Mouse (Mus musculus): ENCODE measurements at regions not wholly inside any gene's neighbourhood (a gene's known extent, or its start where the extent isn't known, plus 50 kb on each side); places are given as distances from the start of the nearest gene placed in this dataset.

GRCm38 (mm10) chr4:93986189-93986588 lies 570.2 kb upstream of the Gm10306 start:
- TF ChIP-seq CTCF (IDR thresholded peaks at IDR 0.05) = no peak
- Histone ChIP-seq H3K4me3 (ENCODE audit: low read depth, low read length) (no peak overlapping the region), H3K36me3 (ENCODE audit: insufficient read depth, low read length) (no peaks in the 10 kb centered on the region), H3K4me2 (ENCODE audit: low read depth, low read length, poor library complexity, severe bottlenecking) (no peak overlapping the region), H3K27me3 (ENCODE audit: insufficient read depth, low read length) (no peaks in the 10 kb centered on the region), H3K9ac (replicated peaks; ENCODE audit: low read length, poor library complexity, severe bottlenecking) (no peak overlapping the region), H3K9me3 (ENCODE audit: low read length) (no peaks in the 10 kb centered on the region), H3K27ac (ENCODE audit: low read depth, low read length) (no peak overlapping the region), H3K4me1 (ENCODE audit: insufficient read depth, low read length) (no peaks in the 10 kb centered on the region)
- no peak for DNase-seq (ENCODE audit: low spot score)
- no peak for ATAC-seq (ENCODE audit: low FRiP score)
- WGBS = 90% methylated on average over 3 of the region's 3 CpGs

- Histone ChIP-seq H3K36me3 (ENCODE audit: insufficient read depth, low read length) (no peaks in the 10 kb centered on the region), H3K9ac (replicated peaks; ENCODE audit: low read length, poor library complexity, severe bottlenecking) (no peak overlapping the region), H3K9me3 (ENCODE audit: low read length) (no peaks in the 10 kb centered on the region), H3K27ac (ENCODE audit: low read depth, low read length) (no peak overlapping the region), H3K4me2 (ENCODE audit: low read depth, low read length, poor library complexity, severe bottlenecking) (no peak overlapping the region), H3K4me1 (ENCODE audit: insufficient read depth, low read length) (no peaks in the 10 kb centered on the region), H3K27me3 (ENCODE audit: insufficient read depth, low read length) (no peaks in the 10 kb centered on the region), H3K4me3 (ENCODE audit: low read depth, low read length) (no peak overlapping the region)
- DNase-seq (ENCODE audit: low spot score) = no peak
- no peak for TF ChIP-seq CTCF (IDR thresholded peaks at IDR 0.05)
- ATAC-seq (ENCODE audit: low FRiP score) = no peak
- 88% methylated on average over 7 of the region's 7 CpGs for WGBS
These were observed 566.0 kb upstream of the Gm10306 start for GRCm38 (mm10) chr4:93990273-93990869.

- Histone ChIP-seq H3K9ac (replicated peaks; ENCODE audit: low read length, poor library complexity, severe bottlenecking) (no peak overlapping the region), H3K4me2 (ENCODE audit: low read depth, low read length, poor library complexity, severe bottlenecking) (no peak overlapping the region), H3K9me3 (ENCODE audit: low read length) (no peaks in the 10 kb centered on the region), H3K27ac (ENCODE audit: low read depth, low read length) (no peak overlapping the region), H3K4me3 (ENCODE audit: low read depth, low read length) (no peak overlapping the region), H3K36me3 (ENCODE audit: insufficient read depth, low read length) (no peaks in the 10 kb centered on the region), H3K27me3 (ENCODE audit: insufficient read depth, low read length) (no peaks in the 10 kb centered on the region), H3K4me1 (ENCODE audit: insufficient read depth, low read length) (no peaks in the 10 kb centered on the region)
- DNase-seq (ENCODE audit: low spot score) (no peak), ATAC-seq (ENCODE audit: low FRiP score) (no peak)
- TF ChIP-seq CTCF (IDR thresholded peaks at IDR 0.05) = no peak
- 82% methylated on average over 1 of the region's 1 CpGs for WGBS
These were observed 550.5 kb upstream of the Gm10306 start for GRCm38 (mm10) chr4:94005818-94006217.

GRCm38 (mm10) chr4:94007088-94007768 lies 549.1 kb upstream of the Gm10306 start:
- Histone ChIP-seq H3K4me1 (ENCODE audit: insufficient read depth, low read length) (no peaks in the 10 kb centered on the region), H3K4me3 (ENCODE audit: low read depth, low read length) (no peak overlapping the region), H3K4me2 (ENCODE audit: low read depth, low read length, poor library complexity, severe bottlenecking) (no peak overlapping the region), H3K9me3 (ENCODE audit: low read length) (no peaks in the 10 kb centered on the region), H3K36me3 (ENCODE audit: insufficient read depth, low read length) (no peaks in the 10 kb centered on the region), H3K27ac (ENCODE audit: low read depth, low read length) (no peak overlapping the region), H3K9ac (replicated peaks; ENCODE audit: low read length, poor library complexity, severe bottlenecking) (no peak overlapping the region), H3K27me3 (ENCODE audit: insufficient read depth, low read length) (no peaks in the 10 kb centered on the region)
- WGBS = 43% methylated on average over 8 of the region's 8 CpGs
- DNase-seq (ENCODE audit: low spot score) (peak; percentile 89), ATAC-seq (ENCODE audit: low FRiP score) (peak; percentile 82)
- peak; percentile 85 for TF ChIP-seq CTCF (IDR thresholded peaks at IDR 0.05)

GRCm38 (mm10) chr4:94015713-94016112 lies 540.6 kb upstream of the Gm10306 start:
- H3K9me3 ChIP-seq (ENCODE audit: low read length) = no peaks in the 10 kb centered on the region
- no peak overlapping the region for H3K4me3 ChIP-seq (ENCODE audit: low read depth, low read length)
- no peak for ATAC-seq (ENCODE audit: low FRiP score)
- H3K4me1 ChIP-seq (ENCODE audit: insufficient read depth, low read length) = no peaks in the 10 kb centered on the region
- 91% methylated on average over 2 of the region's 2 CpGs for WGBS
- H3K27ac ChIP-seq (ENCODE audit: low read depth, low read length) = no peak overlapping the region
- no peak overlapping the region for H3K4me2 ChIP-seq (ENCODE audit: low read depth, low read length, poor library complexity, severe bottlenecking)
- no peaks in the 10 kb centered on the region for H3K36me3 ChIP-seq (ENCODE audit: insufficient read depth, low read length)
- TF ChIP-seq CTCF (IDR thresholded peaks at IDR 0.05) = no peak
- no peak for DNase-seq (ENCODE audit: low spot score)
- no peaks in the 10 kb centered on the region for H3K27me3 ChIP-seq (ENCODE audit: insufficient read depth, low read length)
- H3K9ac ChIP-seq (replicated peaks; ENCODE audit: low read length, poor library complexity, severe bottlenecking) = no peak overlapping the region

GRCm38 (mm10) chr4:94017702-94018101 lies 538.6 kb upstream of the Gm10306 start:
- DNase-seq (ENCODE audit: low spot score) (no peak), ATAC-seq (ENCODE audit: low FRiP score) (no peak)
- WGBS = 82% methylated on average over 3 of the region's 3 CpGs
- no peak overlapping the region for H3K9ac ChIP-seq (replicated peaks; ENCODE audit: low read length, poor library complexity, severe bottlenecking)
- no peak overlapping the region for H3K4me3 ChIP-seq (ENCODE audit: low read depth, low read length)
- H3K36me3 ChIP-seq (ENCODE audit: insufficient read depth, low read length) = no peaks in the 10 kb centered on the region
- H3K4me2 ChIP-seq (ENCODE audit: low read depth, low read length, poor library complexity, severe bottlenecking) = no peak overlapping the region
- H3K27ac ChIP-seq (ENCODE audit: low read depth, low read length) = no peak overlapping the region
- H3K9me3 ChIP-seq (ENCODE audit: low read length) = no peaks in the 10 kb centered on the region
- no peaks in the 10 kb centered on the region for H3K27me3 ChIP-seq (ENCODE audit: insufficient read depth, low read length)
- no peak for TF ChIP-seq CTCF (IDR thresholded peaks at IDR 0.05)
- no peaks in the 10 kb centered on the region for H3K4me1 ChIP-seq (ENCODE audit: insufficient read depth, low read length)

Data from midbrain, postnatal 0 days (tissue).